Mouse (Mus musculus) fibroblast of lung, adult 2 months (primary cell): ENCODE data around the gene Dlgap1.

Source experiments
- DNase-seq: peaks from one replicate; pipeline ENCODE4 v3.0.0-alpha.2; 2011; ENCODE audit warnings: low read depth

Dlgap1 gene

GRCm38 (mm10) chr17:70866029-70866428 lies 897.2 kb downstream of the Dlgap1 start:
- DNase-seq: no peak

- no peak for DNase-seq
Measured at GRCm38 (mm10) chr17:70866538-70867114, 897.8 kb downstream of the Dlgap1 start.

GRCm38 (mm10) chr17:70868577-70869229 lies 899.8 kb downstream of the Dlgap1 start:
- no peak for DNase-seq

- no peak for DNase-seq
Measured at GRCm38 (mm10) chr17:70870581-70870980, 901.7 kb downstream of the Dlgap1 start.
